Mouse (Mus musculus) liver, embryonic 13.5 days (tissue): ENCODE measurements around the gene Ncf4. TPM values are rescaled to one million over a fixed set of nuclear protein-coding genes. Genes with fewer than 3 reads are reported as not detected.
"Not testable (repeated sequence)": the region's sequence is repeated elsewhere in the genome, so short reads cannot be mapped to it uniquely, and the experiment has no call there.

Experiments
- ATAC-seq: fragments of 200-750 bp; cut with Nextera tagmentation; 2 replicates; pipeline ENCODE4 v1.8.0; 2017; ENCODE audit warnings: low read depth, mild to moderate bottlenecking, moderate number of reproducible peaks, moderate library complexity
- DNase-seq: peaks from one replicate; pipeline ENCODE4 v3.0.0; 2022
- H3K27ac ChIP-seq: fragments of 300-500 bp; sonication (generic); 2 replicates; pipeline ENCODE4 v1.5.1; 2015; ENCODE audit warnings: moderate library complexity, mild to moderate bottlenecking, inconsistent platforms
- H3K27me3 ChIP-seq: fragments of 300-500 bp; sonication (generic); 2 replicates; pipeline ENCODE4 v1.6.1; 2015; ENCODE audit warnings: mild to moderate bottlenecking, inconsistent platforms
- H3K36me3 ChIP-seq: fragments of 300-500 bp; sonication (generic); 2 replicates; pipeline ENCODE4 v1.6.1; 2015; ENCODE audit warnings: mild to moderate bottlenecking, inconsistent platforms
- H3K4me1 ChIP-seq: fragments of 300-500 bp; sonication (generic); replicated peaks from 2 replicates; pipeline ENCODE4 v1.6.1; 2015; ENCODE audit warnings: inconsistent platforms
- H3K4me2 ChIP-seq: fragments of 300-500 bp; sonication (generic); 2 replicates; pipeline ENCODE4 v1.6.1; 2015; ENCODE audit warnings: inconsistent platforms, mild to moderate bottlenecking, moderate library complexity
- H3K4me3 ChIP-seq: fragments of 300-500 bp; sonication (generic); replicated peaks from 2 replicates; pipeline ENCODE4 v1.5.1; 2015; ENCODE audit warnings: mild to moderate bottlenecking, inconsistent platforms
- H3K9ac ChIP-seq: fragments of 300-500 bp; sonication (generic); 2 replicates; pipeline ENCODE4 v1.6.1; 2015; ENCODE audit warnings: mild to moderate bottlenecking, inconsistent platforms
- H3K9me3 ChIP-seq: fragments of 300-500 bp; sonication (generic); replicated peaks from 2 replicates; pipeline ENCODE4 v1.6.1; 2016; ENCODE audit warnings: inconsistent platforms
- WGBS: fragments of 180-500 bp; shearing (Covaris S2); methylation state at CpG from one replicate; pipeline ENCODE4 v1.1.7; 2015; ENCODE audit not compliant: insufficient replicate concordance; 5-methylcytosine and 5-hydroxymethylcytosine counted together
- polyA plus RNA-seq: library from polyadenylated mRNA; unstranded; fragments of >200 nt; fragmentation: Nextera tagmentation; extraction: Ambion mirVana; gene quantifications from 2 replicates; pipeline ENCODE4 v1.2.1, GENCODE M21; 2015

The Ncf4 gene
- polyA plus RNA-seq, 1 experiment from 2014 or later: 35.3 TPM

GRCm38 (mm10) chr15:78256602-78257259 lies 12.1 kb downstream of the Ncf4 start:
- not testable (repeated sequence) for H3K4me3 ChIP-seq, H3K27me3 ChIP-seq, H3K9ac ChIP-seq, H3K4me2 ChIP-seq, H3K36me3 ChIP-seq, H3K9me3 ChIP-seq, ATAC-seq, H3K27ac ChIP-seq, DNase-seq
- peaks cover 39% of the 10 kb centered on the region for H3K4me1 ChIP-seq

- peak overlapping the region; percentile 39; the same call in 1 of the 2 replicates for H3K9ac ChIP-seq
- DNase-seq: peak; percentile 51
- no peak for ATAC-seq
- 14% methylated on average over 7 of the region's 7 CpGs for WGBS
- no peak overlapping the region for H3K4me3 ChIP-seq
- 0 out of 2 replicates have a peak, but pooled peaks cover 4% of the 10 kb centered on the region for H3K27me3 ChIP-seq
- no peaks in the 10 kb centered on the region for H3K36me3 ChIP-seq
- H3K27ac ChIP-seq: peak overlapping the region; percentile 78
- H3K4me2 ChIP-seq: 0 out of 2 replicates have a peak overlapping the region, but pooled peaks have one; percentile 19
- no peaks in the 10 kb centered on the region for H3K9me3 ChIP-seq
- peaks cover 45% of the 10 kb centered on the region for H3K4me1 ChIP-seq
Measured at GRCm38 (mm10) chr15:78257326-78258050, 12.9 kb downstream of the Ncf4 start.

- no peaks in the 10 kb centered on the region for H3K9me3 ChIP-seq
- 0 out of 2 replicates have a peak, but pooled peaks cover 4% of the 10 kb centered on the region for H3K27me3 ChIP-seq
- no peak for ATAC-seq
- 0 out of 2 replicates have a peak overlapping the region, but pooled peaks have one; percentile 19 for H3K4me2 ChIP-seq
- 35% methylated on average over 10 of the region's 10 CpGs for WGBS
- H3K4me3 ChIP-seq: no peak overlapping the region
- peaks cover 52% of the 10 kb centered on the region for H3K4me1 ChIP-seq
- H3K27ac ChIP-seq: peak overlapping the region; percentile 78
- peak overlapping the region; percentile 39; the same call in 1 of the 2 replicates for H3K9ac ChIP-seq
- DNase-seq: no peak
- no peaks in the 10 kb centered on the region for H3K36me3 ChIP-seq
Measured at GRCm38 (mm10) chr15:78258246-78258865, 13.8 kb downstream of the Ncf4 start.

- peak overlapping the region; percentile 52 for H3K4me3 ChIP-seq
- peaks cover 62% of the 10 kb centered on the region for H3K4me1 ChIP-seq
- H3K4me2 ChIP-seq: peak overlapping the region; percentile 51
- 40% methylated on average over 13 of the region's 13 CpGs for WGBS
- peak; percentile 94 for ATAC-seq
- H3K9me3 ChIP-seq: no peaks in the 10 kb centered on the region
- H3K36me3 ChIP-seq: no peaks in the 10 kb centered on the region
- peak overlapping the region; percentile 73 for H3K9ac ChIP-seq
- peak overlapping the region; percentile 86 for H3K27ac ChIP-seq
- peak; percentile 76 for DNase-seq
- 0 out of 2 replicates have a peak, but pooled peaks cover 4% of the 10 kb centered on the region for H3K27me3 ChIP-seq
Measured at GRCm38 (mm10) chr15:78260668-78261333, 16.2 kb downstream of the Ncf4 start.

- H3K4me1 ChIP-seq: peaks cover 70% of the 10 kb centered on the region
- no peaks in the 10 kb centered on the region for H3K9me3 ChIP-seq
- DNase-seq (no peak), ATAC-seq (no peak)
- H3K27ac ChIP-seq: peak overlapping the region; percentile 27; the same call in 1 of the 2 replicates
- H3K9ac ChIP-seq: 0 out of 2 replicates have a peak overlapping the region, but pooled peaks have one; percentile 73
- H3K27me3 ChIP-seq: 0 out of 2 replicates have a peak, but pooled peaks cover 4% of the 10 kb centered on the region
- H3K4me3 ChIP-seq: no peak overlapping the region
- H3K4me2 ChIP-seq: peak overlapping the region; percentile 51
- H3K36me3 ChIP-seq: no peaks in the 10 kb centered on the region
- WGBS: 59% methylated on average over 3 of the region's 3 CpGs
Measured at GRCm38 (mm10) chr15:78263286-78263685, 18.7 kb downstream of the Ncf4 start.

GRCm38 (mm10) chr15:78267441-78267840 lies 22.8 kb downstream of the Ncf4 start:
- peak overlapping the region; percentile 64 for H3K9ac ChIP-seq

GRCm38 (mm10) chr15:78267865-78268264 lies 23.3 kb downstream of the Ncf4 start:
- Histone ChIP-seq H3K4me1 (peaks cover 71% of the 10 kb centered on the region), H3K27ac (peak overlapping the region; percentile 91), H3K27me3 (no peaks in the 10 kb centered on the region), H3K36me3 (no peaks in the 10 kb centered on the region), H3K9ac (peak overlapping the region; percentile 64), H3K4me2 (peak overlapping the region; percentile 52), H3K4me3 (no peak overlapping the region), H3K9me3 (no peaks in the 10 kb centered on the region)
- ATAC-seq (peak; percentile 98), DNase-seq (peak; percentile 83)
- WGBS: 7% methylated on average over 4 of the region's 4 CpGs

More at GRCm38 (mm10) chr15:78267441-78267840, 22.8 kb downstream of the Ncf4 start:
- Histone ChIP-seq H3K9me3 (no peaks in the 10 kb centered on the region), H3K27ac (peak overlapping the region; percentile 91), H3K36me3 (no peaks in the 10 kb centered on the region), H3K4me1 (peaks cover 74% of the 10 kb centered on the region), H3K27me3 (no peaks in the 10 kb centered on the region), H3K4me2 (peak overlapping the region; percentile 52), H3K4me3 (no peak overlapping the region)
- no peak for DNase-seq
- peak; percentile 41; the same call in 1 of the 2 replicates for ATAC-seq
- 27% methylated on average over 10 of the region's 10 CpGs for WGBS

- no peak for DNase-seq
- peak; percentile 27; the same call in 1 of the 2 replicates for ATAC-seq
- H3K9me3 ChIP-seq: no peaks in the 10 kb centered on the region
- peaks cover 4% of the 10 kb centered on the region; the same call in 1 of the 2 replicates for H3K27me3 ChIP-seq
- H3K36me3 ChIP-seq: no peaks in the 10 kb centered on the region
- peak overlapping the region; percentile 55 for H3K27ac ChIP-seq
- H3K9ac ChIP-seq: no peak overlapping the region
- no peak overlapping the region for H3K4me2 ChIP-seq
- no peak overlapping the region for H3K4me3 ChIP-seq
- H3K4me1 ChIP-seq: peaks cover 57% of the 10 kb centered on the region
Measured at GRCm38 (mm10) chr15:78271208-78271607, 26.6 kb downstream of the Ncf4 start.

GRCm38 (mm10) chr15:78278308-78278707 lies 33.7 kb downstream of the Ncf4 start:
- no peak for DNase-seq
- Histone ChIP-seq H3K27ac (no peak overlapping the region), H3K4me3 (no peak overlapping the region), H3K9me3 (no peaks in the 10 kb centered on the region), H3K4me1 (peaks cover 7% of the 10 kb centered on the region; the same call in 1 of the 2 replicates), H3K4me2 (no peak overlapping the region), H3K9ac (no peak overlapping the region), H3K36me3 (no peaks in the 10 kb centered on the region), H3K27me3 (peaks cover 8% of the 10 kb centered on the region; the same call in 1 of the 2 replicates)
- 12% methylated on average over 2 of the region's 2 CpGs for WGBS
- ATAC-seq: no peak

GRCm38 (mm10) chr15:78287941-78288340 lies 43.3 kb downstream of the Ncf4 start:
- Histone ChIP-seq H3K4me1 (no peaks in the 10 kb centered on the region), H3K9ac (no peak overlapping the region), H3K9me3 (no peaks in the 10 kb centered on the region), H3K27me3 (no peaks in the 10 kb centered on the region), H3K36me3 (no peaks in the 10 kb centered on the region), H3K4me3 (no peak overlapping the region), H3K4me2 (no peak overlapping the region), H3K27ac (no peak overlapping the region)
- DNase-seq (no peak), ATAC-seq (no peak)
- 67% methylated on average over 5 of the region's 5 CpGs for WGBS

- not testable (repeated sequence) for H3K4me3 ChIP-seq, H3K36me3 ChIP-seq, ATAC-seq, DNase-seq, H3K9me3 ChIP-seq, H3K4me2 ChIP-seq, H3K9ac ChIP-seq, H3K27ac ChIP-seq, H3K4me1 ChIP-seq, H3K27me3 ChIP-seq
- WGBS: 40% methylated on average over 5 of the region's 5 CpGs
Measured at GRCm38 (mm10) chr15:78289775-78290174, 45.2 kb downstream of the Ncf4 start.
